Mouse (Mus musculus) spleen, adult 2 months (tissue): Measurements from ENCODE around the gene Gnb1l.

Experiments
- CTCF ChIP-seq: fragments of 200-500 bp; IDR thresholded peaks from 2 replicates; pipeline ENCODE4 v1.5.1; 2011; ENCODE audit warnings: mild to moderate bottlenecking, inconsistent platforms; ENCODE audit not compliant: insufficient read depth, insufficient read length, insufficient replicate concordance; ENCODE audit errors: extremely low read depth
- POLR2A ChIP-seq: fragments of 200-500 bp; IDR thresholded peaks from 2 replicates; pipeline ENCODE4 v1.6.1; 2011; ENCODE audit warnings: low read depth, low read length, inconsistent platforms

DNA sequence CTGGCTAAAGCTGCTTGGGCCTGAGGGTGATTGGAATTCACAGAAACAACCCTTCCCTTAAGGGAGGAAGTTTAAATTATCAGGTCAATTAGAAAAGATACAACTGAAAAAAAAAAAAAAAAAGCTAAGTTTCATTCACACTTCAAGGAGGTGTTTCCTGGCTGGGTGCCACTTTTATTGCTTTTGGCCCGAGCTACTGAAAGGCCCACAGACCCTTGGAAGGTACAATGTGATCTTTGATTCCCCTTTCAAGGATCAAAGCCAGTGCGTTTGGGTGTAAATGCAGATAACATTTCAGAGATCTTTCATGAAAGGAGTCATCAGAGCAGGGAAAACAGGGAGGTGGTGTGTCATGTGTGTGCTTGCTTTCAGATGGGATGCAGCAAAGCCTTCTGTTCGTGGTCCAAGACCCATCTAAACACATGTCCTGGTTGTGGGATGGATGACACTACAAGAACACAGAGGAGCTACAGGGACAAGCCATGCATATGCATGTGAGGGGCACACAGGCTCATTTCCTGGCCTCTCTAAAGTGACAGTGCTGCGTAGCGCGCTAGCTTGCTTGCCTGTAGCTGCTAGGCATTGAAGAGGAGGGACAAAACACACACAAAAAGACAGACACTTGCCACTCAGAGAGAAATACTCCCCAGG lies 523 bp upstream of the Gnb1l start:
- no peak for TF ChIP-seq CTCF
- TF ChIP-seq POLR2A = no peak
